Mouse (Mus musculus) neutrophil, adult 5-6 weeks (primary cell): ENCODE data around the gene Zfp386. TPM values are rescaled to one million over a fixed set of nuclear protein-coding genes. Genes with fewer than 3 reads are reported as not detected.
A peak's percentile ranks its signal among the peaks of the same experiment; 100 is the strongest.
"Not testable (repeated sequence)": the region's sequence is repeated elsewhere in the genome, so short reads cannot be mapped to it uniquely, and the experiment has no call there.

Source experiments
- ATAC-seq: fragments of 151-379, 151-347 bp; 2 replicates; pipeline ENCODE4 v1.8.0; 2017; ENCODE audit warnings: mild to moderate bottlenecking, moderate TSS enrichment; ENCODE audit not compliant: insufficient number of reproducible peaks, poor library complexity, low FRiP score, severe bottlenecking; ENCODE audit errors: extremely low read depth
- total RNA-seq: library from RNA; stranded (forward); fragments of 200-1000 nt; gene quantifications from 2 replicates; pipeline ENCODE4 v1.2.3, GENCODE M21; 2017

Zfp386 gene
- 32.3 and 34.8 TPM in 2 replicates for total RNA-seq

DNA sequence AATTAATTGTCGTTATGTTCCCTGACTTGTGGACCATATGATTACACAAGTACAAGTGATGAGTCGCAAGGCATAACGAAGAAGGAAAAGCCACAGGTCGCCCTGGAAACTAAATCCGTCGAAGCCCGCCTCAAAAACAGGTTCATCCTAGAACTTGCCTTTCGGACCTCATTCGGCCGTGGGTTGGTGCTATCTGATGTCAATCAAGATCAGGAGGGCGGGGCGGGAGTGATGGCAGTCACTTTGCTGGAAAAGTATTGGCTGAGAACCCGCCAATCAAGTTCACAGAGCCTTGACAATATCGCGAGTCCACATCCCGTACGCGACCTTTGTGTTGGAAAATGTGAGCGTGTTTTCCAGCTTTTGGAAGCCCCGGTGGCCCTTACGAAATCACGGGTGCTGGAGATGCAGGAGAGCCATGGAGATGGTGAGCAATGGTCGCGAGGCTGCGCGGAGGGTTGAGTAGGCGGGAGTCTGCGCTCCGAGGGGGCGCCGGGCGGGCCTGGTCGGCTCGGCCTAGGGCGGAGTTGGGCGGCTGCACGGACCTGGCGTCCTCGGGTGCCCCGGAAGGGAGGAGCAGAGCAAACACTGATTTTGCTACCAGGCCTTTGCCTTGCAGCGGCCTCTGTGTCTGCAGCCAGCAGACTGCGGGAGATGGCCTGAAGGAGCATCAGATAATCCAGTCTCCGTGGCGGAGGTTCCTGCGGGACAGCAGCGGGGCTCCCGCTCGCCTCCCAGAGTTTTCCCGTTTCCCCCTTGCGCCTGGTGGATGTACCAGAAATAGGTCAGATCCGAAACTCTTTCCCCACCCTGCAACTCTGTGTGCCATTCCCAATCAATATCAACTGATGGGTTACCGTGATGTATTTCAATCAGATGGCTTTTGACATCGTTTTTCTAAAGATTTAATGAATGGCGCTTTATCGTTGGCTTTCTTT lies at the start of gene Zfp386:
Gene Zfp386, plus strand, starts transcription at position 285 of the 938 bp plus-strand sequence.
- ATAC-seq = peak; percentile 95

DNA sequence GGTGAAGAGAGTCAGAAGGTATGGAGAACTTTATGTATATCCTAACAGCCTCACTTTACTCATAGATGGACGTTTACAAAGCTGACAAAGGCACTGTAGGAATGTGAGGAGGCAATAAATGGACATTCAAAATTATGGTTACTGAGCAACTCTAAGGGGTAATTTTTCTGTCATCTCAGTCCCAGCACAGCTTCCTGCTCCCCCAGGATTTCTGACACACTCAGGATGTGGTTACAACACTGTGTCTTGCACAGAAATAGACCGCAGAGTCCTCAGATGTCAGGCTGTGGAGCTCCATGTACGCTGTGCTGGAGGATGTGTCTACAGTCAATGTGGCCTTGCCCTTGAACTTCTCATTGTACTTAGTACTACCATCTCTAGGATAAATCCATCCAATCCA lies 47.7 kb upstream of the Zfp386 start:
- ATAC-seq = not testable (repeated sequence)

DNA sequence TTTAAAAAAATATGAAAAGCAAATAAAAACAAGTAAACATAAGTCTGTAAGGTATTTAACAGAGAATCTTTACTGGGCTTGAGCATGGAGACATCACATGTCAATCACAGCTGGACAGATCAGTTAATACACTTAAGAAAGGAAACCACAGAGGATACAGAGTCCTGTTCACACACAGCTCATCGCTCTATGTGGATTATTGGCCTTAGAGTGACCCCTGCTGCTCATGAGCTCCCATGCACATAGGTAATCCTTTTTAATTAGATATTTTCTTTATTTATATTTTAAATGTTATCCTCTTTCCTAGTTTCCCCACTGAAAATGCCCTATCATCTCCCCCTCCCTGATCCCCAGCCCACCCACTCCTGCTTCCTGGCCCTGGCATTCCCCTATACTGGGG lies 44.6 kb upstream of the Zfp386 start:
- ATAC-seq = not testable (repeated sequence)

GRCm38 (mm10) chr12:116010812-116011211 lies 36.7 kb upstream of the Zfp386 start:
- peak; percentile 23; the same call in 1 of the 2 replicates for ATAC-seq

DNA sequence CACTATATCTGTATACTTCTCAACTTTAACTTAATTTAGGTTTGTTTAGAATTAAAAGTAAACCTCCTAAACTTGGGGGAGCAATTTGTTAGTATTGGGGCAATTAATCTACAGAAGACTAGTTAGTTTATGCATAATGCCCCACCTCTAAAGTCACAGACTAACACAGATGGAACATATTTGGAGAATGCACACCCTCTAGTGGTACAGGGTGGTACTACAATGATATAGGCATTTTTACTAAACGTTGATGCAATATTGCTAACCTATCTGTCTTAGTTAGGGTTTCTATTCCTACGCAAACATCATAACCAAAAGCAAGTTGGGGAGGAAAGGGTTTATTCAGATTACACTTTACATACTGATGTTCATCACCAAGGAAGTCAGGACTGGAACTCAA lies 19.4 kb upstream of the Zfp386 start:
- ATAC-seq = peak; percentile 60

DNA sequence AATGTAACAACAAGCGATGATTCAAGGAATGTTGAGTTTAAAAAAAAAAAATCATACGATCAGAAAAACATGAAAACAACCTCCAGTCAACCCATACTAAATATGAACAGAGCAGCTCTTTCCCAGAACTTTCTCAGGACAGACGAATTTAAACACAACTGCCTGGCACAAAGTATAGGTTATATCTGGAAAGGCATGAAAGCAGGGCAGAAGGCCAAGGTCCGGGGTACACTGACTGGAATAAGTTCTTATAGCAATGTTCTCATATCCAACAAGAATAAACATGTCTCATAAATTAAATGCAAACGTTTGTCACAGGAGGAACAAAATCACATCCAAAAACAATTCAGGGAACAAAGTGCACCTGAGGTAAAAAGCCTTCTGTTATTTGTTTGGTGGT lies 12.2 kb upstream of the Zfp386 start:
- ATAC-seq = no peak

DNA sequence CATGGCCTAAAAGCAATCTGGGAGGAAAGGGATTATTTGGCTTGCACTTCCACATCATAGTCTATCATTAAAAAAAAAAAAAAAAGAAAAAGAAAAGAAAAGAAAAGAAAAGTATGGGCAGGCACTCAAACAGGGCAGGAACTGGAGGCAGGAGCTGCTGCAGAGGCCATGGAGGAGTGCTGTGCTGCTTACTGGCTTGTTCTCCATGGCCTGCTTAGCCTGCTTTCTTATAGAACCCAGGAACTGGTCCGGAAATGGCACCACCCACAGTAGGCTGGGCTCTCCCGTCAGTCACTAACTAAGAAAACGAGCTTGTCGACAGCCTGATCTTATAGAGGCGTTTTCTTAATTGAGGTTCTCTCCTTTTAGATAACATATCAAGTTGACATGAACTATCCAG lies 2.7 kb upstream of the Zfp386 start:
- ATAC-seq = no peak

DNA sequence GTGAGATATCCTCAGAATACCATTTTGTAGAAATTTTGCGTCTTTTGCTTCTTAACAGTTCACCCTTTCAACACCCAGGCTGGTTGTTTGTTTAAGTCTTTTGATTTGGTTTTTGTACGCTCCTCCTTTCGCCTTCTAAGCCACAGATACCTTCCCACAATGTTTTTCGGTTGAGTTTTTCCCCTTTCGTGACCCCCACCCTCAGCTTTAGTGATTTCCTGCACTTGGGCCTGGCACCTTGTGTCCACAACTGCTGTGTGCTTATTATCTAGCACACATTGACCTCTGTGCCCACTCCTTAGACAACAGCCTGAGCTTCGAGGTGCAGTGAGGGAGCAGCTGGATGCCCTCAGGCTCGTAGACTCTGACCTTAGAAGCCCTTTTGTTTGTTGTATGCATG lies 1.2 kb downstream of the Zfp386 start:
- ATAC-seq = no peak

DNA sequence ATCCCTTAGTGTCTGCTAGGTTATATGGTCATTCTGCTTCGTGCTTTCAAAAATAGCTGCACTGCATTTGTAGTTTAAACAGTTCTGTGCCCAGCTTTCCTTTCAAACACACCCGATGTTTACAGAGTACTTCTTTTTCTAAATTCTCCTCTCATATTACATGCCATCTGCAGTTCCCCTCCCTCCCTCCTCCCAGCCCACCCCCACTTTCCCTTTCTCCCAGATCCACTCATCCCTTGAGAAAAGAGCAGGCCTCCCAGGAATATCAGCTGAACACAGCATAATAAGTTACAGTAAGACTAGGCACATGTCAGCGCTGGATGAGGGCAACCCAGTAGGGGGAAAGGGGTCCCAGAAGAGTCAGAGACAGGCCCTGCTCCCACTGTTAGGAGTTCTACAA lies 1.7 kb downstream of the Zfp386 start:
- ATAC-seq = no peak

GRCm38 (mm10) chr12:116049701-116050100 lies 2.2 kb downstream of the Zfp386 start:
- peak; percentile 44; the same call in 1 of the 2 replicates for ATAC-seq

- peak; percentile 70 for ATAC-seq
Observed at GRCm38 (mm10) chr12:116054342-116054741, 6.8 kb downstream of the Zfp386 start.

DNA sequence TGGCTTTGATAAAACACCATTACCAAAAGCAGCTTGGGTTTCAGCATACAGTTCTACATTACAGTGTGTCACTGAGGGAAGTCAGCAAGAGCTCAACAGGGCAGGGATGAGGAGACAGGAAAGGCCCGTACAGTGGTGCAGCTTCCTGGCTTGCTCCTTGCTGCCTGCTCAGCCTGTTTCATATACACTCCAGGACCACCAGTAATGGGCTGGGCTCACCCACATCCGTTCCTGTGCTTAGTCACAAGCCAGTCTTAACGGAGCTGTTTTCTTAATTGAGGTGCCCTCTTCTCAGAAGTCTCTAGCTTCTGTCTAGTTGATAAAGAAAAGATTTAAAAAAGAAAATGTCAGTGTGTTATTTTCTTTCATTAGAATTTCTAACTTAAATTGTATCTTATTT lies 8.6 kb downstream of the Zfp386 start:
- no peak for ATAC-seq

- no peak for ATAC-seq
Observed at GRCm38 (mm10) chr12:116061561-116062193, 14.2 kb downstream of the Zfp386 start.

- no peak for ATAC-seq
Observed at GRCm38 (mm10) chr12:116062194-116062583, 14.7 kb downstream of the Zfp386 start.

GRCm38 (mm10) chr12:116063020-116063419 lies 15.5 kb downstream of the Zfp386 start:
- no peak for ATAC-seq

DNA sequence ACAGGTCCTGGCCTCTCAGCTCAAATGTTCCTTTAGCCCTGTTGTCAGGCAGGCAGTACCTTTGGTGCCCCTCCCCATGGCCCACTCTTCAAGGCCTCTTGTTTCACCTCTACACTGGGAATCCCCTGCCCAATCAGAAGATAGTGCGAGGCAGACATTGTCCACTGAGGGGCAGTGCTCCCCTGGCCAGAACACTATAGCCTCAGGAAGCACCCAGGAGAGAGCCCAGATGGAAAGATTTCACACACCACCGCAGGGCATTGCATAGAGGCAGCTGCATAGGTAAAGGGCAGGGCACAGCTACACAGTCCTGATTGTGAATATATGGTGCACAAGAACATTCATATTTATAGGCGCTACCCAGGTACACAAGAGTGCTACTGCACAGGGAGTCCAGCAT lies 23.5 kb downstream of the Zfp386 start:
- no peak for ATAC-seq

DNA sequence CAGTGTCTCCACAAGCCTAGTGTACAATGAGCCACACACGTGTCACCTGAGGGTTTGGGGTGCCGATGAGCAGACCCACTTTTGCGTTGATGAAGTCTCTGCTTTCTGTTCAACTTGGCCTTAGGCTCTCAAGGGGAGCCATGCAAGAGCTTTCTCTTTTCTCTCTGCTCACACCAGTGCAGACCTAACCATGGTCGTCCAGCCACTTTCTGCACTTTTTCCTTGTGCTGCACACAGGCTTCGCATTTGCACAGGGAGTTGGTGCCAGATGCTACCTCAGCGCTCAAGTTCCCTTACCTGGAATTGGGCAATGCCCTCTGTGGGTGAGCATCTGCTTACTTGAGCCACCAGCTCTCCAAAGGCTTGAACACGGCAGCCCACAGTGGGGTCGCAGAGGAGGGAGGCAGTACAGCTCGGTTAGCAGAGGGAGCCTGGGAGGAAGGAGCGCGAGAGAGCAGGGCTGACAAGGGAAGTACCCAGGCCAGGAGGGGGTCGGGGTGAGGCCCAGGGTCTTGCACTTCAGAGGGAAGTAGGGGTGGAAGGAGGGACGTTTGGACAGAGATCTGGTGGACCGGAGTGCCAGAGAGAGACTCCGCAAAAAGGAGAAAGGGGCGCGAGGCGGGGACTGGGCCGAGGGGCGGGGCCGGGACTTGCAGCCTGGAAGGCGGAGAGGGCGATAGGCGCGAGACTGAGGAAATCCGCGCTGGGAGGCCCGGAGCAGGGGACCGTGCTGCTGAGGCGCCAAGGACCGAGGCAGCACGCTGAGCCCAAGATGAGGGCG lies 29.7 kb downstream of the Zfp386 start, which contains the start of gene Vipr2:
Gene Vipr2, plus strand, starts transcription at position 653 of the 781 bp plus-strand sequence.
- ATAC-seq = peak; percentile 31; the same call in 1 of the 2 replicates

DNA sequence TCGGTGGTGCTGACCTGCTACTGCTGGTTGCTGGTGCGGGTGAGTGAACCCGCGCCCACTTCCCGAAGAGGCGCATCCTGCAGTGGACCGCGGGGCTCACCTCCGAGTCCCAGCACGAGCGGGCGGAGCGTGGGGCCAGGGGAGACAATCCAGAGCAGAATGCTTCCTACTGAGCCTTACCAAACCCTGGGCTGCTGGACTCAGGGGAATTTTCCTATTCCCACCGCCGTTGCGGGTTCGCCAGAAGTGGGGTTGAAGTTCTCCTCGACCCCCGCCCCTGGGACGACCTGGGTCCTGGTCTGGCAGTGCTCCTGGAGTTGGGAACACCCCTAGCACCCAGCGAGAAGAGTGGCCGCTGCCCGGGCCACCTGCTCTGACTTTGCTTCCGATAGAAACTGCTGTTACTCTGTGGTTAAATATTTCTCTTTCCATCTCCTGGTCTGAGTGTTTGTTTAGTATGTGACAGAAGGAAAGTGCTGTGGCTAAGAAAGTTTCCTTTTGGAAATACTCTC lies 30.4 kb downstream of the Zfp386 start:
- 0 out of 2 replicates have a peak, but pooled peaks have one; percentile 10 for ATAC-seq

GRCm38 (mm10) chr12:116083125-116083524 lies 35.6 kb downstream of the Zfp386 start:
- no peak for ATAC-seq
